Mouse (Mus musculus): Measurements from ENCODE around the gene Gm28635.

Gene Gm28635

GRCm38 (mm10) chr2:84635611-84636010 lies 42.2 kb downstream of the Gm28635 start:
- peak; percentile 71 for DNase-seq

GRCm38 (mm10) chr2:84634934-84635482 lies 42.8 kb downstream of the Gm28635 start:
- DNase-seq: no peak

GRCm38 (mm10) chr2:84634006-84634405 lies 43.8 kb downstream of the Gm28635 start:
- DNase-seq: no peak

GRCm38 (mm10) chr2:84632999-84633398 lies 44.8 kb downstream of the Gm28635 start:
- DNase-seq: no peak

- DNase-seq: no peak
Measured at GRCm38 (mm10) chr2:84632001-84632400, 45.8 kb downstream of the Gm28635 start.

- DNase-seq: no peak
Measured at GRCm38 (mm10) chr2:84627036-84627435, 50.8 kb downstream of the Gm28635 start.

- no peak for DNase-seq
Measured at GRCm38 (mm10) chr2:84626366-84626975, 51.4 kb downstream of the Gm28635 start.

- no peak for DNase-seq
Measured at GRCm38 (mm10) chr2:84624201-84624600, 53.6 kb downstream of the Gm28635 start.

- DNase-seq: no peak
Measured at GRCm38 (mm10) chr2:84623428-84624119, 54.3 kb downstream of the Gm28635 start.

GRCm38 (mm10) chr2:84622668-84623067 lies 55.2 kb downstream of the Gm28635 start:
- DNase-seq: no peak

GRCm38 (mm10) chr2:84619646-84620340 lies 58.0 kb downstream of the Gm28635 start:
- no peak for DNase-seq

- DNase-seq: no peak
Measured at GRCm38 (mm10) chr2:84618914-84619313, 58.9 kb downstream of the Gm28635 start.

GRCm38 (mm10) chr2:84617637-84618515 lies 60.0 kb downstream of the Gm28635 start:
- no peak for DNase-seq

- no peak for DNase-seq
Measured at GRCm38 (mm10) chr2:84612764-84613163, 65.1 kb downstream of the Gm28635 start.

- no peak for DNase-seq
Measured at GRCm38 (mm10) chr2:84607842-84608241, 70.0 kb downstream of the Gm28635 start.

- no peak for DNase-seq
Measured at GRCm38 (mm10) chr2:84600977-84601376, 76.9 kb downstream of the Gm28635 start.

GRCm38 (mm10) chr2:84599270-84599888 lies 78.5 kb downstream of the Gm28635 start:
- DNase-seq: no peak

- DNase-seq: no peak
Measured at GRCm38 (mm10) chr2:84597123-84597522, 80.7 kb downstream of the Gm28635 start.

- DNase-seq: no peak
Measured at GRCm38 (mm10) chr2:84592801-84593200, 85.0 kb downstream of the Gm28635 start.

- DNase-seq: no peak
Measured at GRCm38 (mm10) chr2:84585700-84586099, 92.1 kb downstream of the Gm28635 start.

GRCm38 (mm10) chr2:84582286-84582685 lies 95.6 kb downstream of the Gm28635 start:
- DNase-seq: no peak

GRCm38 (mm10) chr2:84581208-84581607 lies 96.6 kb downstream of the Gm28635 start:
- DNase-seq: no peak

All from right cerebral cortex, postnatal 4 days (tissue).